Mouse (Mus musculus): ENCODE measurements around the gene Ddx28.

Ddx28 gene

GRCm38 (mm10) chr8:106011643-106011986, at the start of gene Ddx28:
Gene Ddx28 (minus strand): TSS chr8:106011882.
- peak; percentile 20; the same call in 1 of the 2 replicates for ATAC-seq (ENCODE audit: low TSS enrichment)

GRCm38 (mm10) chr8:106060521-106060920, 48.8 kb upstream of the Ddx28 start:
- no peak for ATAC-seq (ENCODE audit: low TSS enrichment)

GRCm38 (mm10) chr8:106059613-106060371, 48.1 kb upstream of the Ddx28 start:
- ATAC-seq (ENCODE audit: low TSS enrichment): peak; percentile 56

- ATAC-seq (ENCODE audit: low TSS enrichment): peak; percentile 94
These were observed 47.3 kb upstream of the Ddx28 start, which contains the start of gene Nfatc3 for GRCm38 (mm10) chr8:106058731-106059612. Gene Nfatc3 (plus strand): TSS chr8:106058840.

- ATAC-seq (ENCODE audit: low TSS enrichment): no peak
These were observed 44.8 kb upstream of the Ddx28 start for GRCm38 (mm10) chr8:106056455-106056982.

- no peak for ATAC-seq (ENCODE audit: low TSS enrichment)
These were observed 43.4 kb upstream of the Ddx28 start for GRCm38 (mm10) chr8:106055038-106055437.

GRCm38 (mm10) chr8:106054190-106054811, 42.6 kb upstream of the Ddx28 start:
- no peak for ATAC-seq (ENCODE audit: low TSS enrichment)

GRCm38 (mm10) chr8:106052510-106053089, 40.9 kb upstream of the Ddx28 start:
- ATAC-seq (ENCODE audit: low TSS enrichment): no peak

GRCm38 (mm10) chr8:106051068-106051467, 39.4 kb upstream of the Ddx28 start:
- no peak for ATAC-seq (ENCODE audit: low TSS enrichment)

GRCm38 (mm10) chr8:106049840-106050239, 38.2 kb upstream of the Ddx28 start:
- ATAC-seq (ENCODE audit: low TSS enrichment): no peak

- ATAC-seq (ENCODE audit: low TSS enrichment): no peak
These were observed 36.4 kb upstream of the Ddx28 start for GRCm38 (mm10) chr8:106047854-106048630.

GRCm38 (mm10) chr8:106046872-106047559, 35.3 kb upstream of the Ddx28 start:
- no peak for ATAC-seq (ENCODE audit: low TSS enrichment)

- ATAC-seq (ENCODE audit: low TSS enrichment): no peak
These were observed 32.5 kb upstream of the Ddx28 start for GRCm38 (mm10) chr8:106044151-106044550.

- no peak for ATAC-seq (ENCODE audit: low TSS enrichment)
These were observed 31.4 kb upstream of the Ddx28 start for GRCm38 (mm10) chr8:106043055-106043454.

- no peak for ATAC-seq (ENCODE audit: low TSS enrichment)
These were observed 28.5 kb upstream of the Ddx28 start for GRCm38 (mm10) chr8:106040218-106040617.

- ATAC-seq (ENCODE audit: low TSS enrichment): no peak
These were observed 27.9 kb upstream of the Ddx28 start for GRCm38 (mm10) chr8:106039605-106040004.

GRCm38 (mm10) chr8:106038721-106039120, 27.0 kb upstream of the Ddx28 start:
- ATAC-seq (ENCODE audit: low TSS enrichment): no peak

- ATAC-seq (ENCODE audit: low TSS enrichment): peak; percentile 85
These were observed 10.8 kb upstream of the Ddx28 start for GRCm38 (mm10) chr8:106022483-106022882.

- no peak for ATAC-seq (ENCODE audit: low TSS enrichment)
These were observed 6.4 kb upstream of the Ddx28 start for GRCm38 (mm10) chr8:106018039-106018438.

GRCm38 (mm10) chr8:106017130-106017529, 5.4 kb upstream of the Ddx28 start:
- ATAC-seq (ENCODE audit: low TSS enrichment): no peak

Measured in frontal cortex, adult (tissue).